In the genomic region with DNA sequence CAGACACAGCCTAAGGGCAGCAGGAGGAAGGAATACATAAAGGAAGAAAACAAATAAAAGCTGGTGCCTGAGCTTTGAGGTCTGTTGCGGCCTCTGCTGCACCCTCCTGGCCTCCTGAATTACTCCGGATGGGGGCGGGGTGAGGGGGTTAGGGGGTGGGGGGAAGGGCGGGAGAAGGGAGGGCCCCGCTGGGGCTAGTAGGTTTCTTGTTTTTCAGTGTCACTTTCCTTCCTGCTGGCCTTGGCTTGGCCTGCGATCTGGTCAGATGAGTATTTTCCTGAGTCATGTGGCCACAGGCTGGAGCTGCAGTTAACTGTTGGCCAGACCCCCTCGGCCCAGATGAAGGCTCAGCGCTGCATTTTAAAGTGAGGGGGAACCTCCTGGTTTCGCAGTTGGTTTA, we compare ENCODE assay signal across 8 mouse cellular contexts. TPM values are rescaled to one million over a fixed set of nuclear protein-coding genes. Genes with fewer than 3 reads are reported as not detected.
DNase-seq lines count a peak whose midpoint lies in the region; ATAC-seq lines count a peak whose summit lies in the region.

No protein-coding gene starts in this region.

- ATAC-seq in embryonic facial prominence, embryonic 11.5 days (replicated peaks; ENCODE audit: insufficient number of reproducible peaks, low FRiP score, low TSS enrichment, low read depth), result peak; percentile 44; the same call in 1 of the 2 replicates
- peak; percentile 47; the same call in 1 of the 2 replicates for ATAC-seq in heart, embryonic 11.5 days (replicated peaks; ENCODE audit: insufficient number of reproducible peaks, low FRiP score, low TSS enrichment)

- H3K4me3 ChIP-seq in embryonic facial prominence, embryonic 11.5 days (ENCODE audit: low read depth, low read length), result no peak overlapping the region
- H3K4me3 ChIP-seq in heart, embryonic 11.5 days (ENCODE audit: low read depth, low read length), result peak overlapping the region; percentile 15

- H3K4me1 ChIP-seq in embryonic facial prominence, embryonic 11.5 days (ENCODE audit: control insufficient read depth, insufficient read depth, low read length), result no peaks in the 10 kb centered on the region; the same call in 1 of the 2 replicates
- H3K4me1 ChIP-seq in heart, embryonic 11.5 days (ENCODE audit: control insufficient read depth, insufficient read depth, low read length), result peaks cover 23% of the 10 kb centered on the region

- no peaks in the 10 kb centered on the region for H3K9me3 ChIP-seq in embryonic facial prominence, embryonic 11.5 days (replicated peaks; ENCODE audit: control insufficient read depth, low read length)
- no peaks in the 10 kb centered on the region for H3K9me3 ChIP-seq in heart, embryonic 11.5 days (replicated peaks; ENCODE audit: control insufficient read depth, low read length)

- DNase-seq in urinary bladder, postnatal 14 days (ENCODE audit: low spot score), result peak; percentile 53
- DNase-seq in urinary bladder, adult 2 months (ENCODE audit: low spot score), result no peak
- peak; percentile 67 for DNase-seq in embryonic facial prominence, embryonic 11.5 days (ENCODE audit: low spot score)
- DNase-seq in kidney, adult 8-10 months, result peak; percentile 25 to 37
- DNase-seq in lung, postnatal 10 days, result peak; percentile 63
- peak; percentile 55 for DNase-seq in retina, postnatal 1 day
- no peak for DNase-seq in urinary bladder, postnatal 10 days (ENCODE audit: low spot score)

- H3K27me3 ChIP-seq in embryonic facial prominence, embryonic 11.5 days (ENCODE audit: control insufficient read depth, insufficient read depth, low read length), result no peaks in the 10 kb centered on the region
- no peaks in the 10 kb centered on the region for H3K27me3 ChIP-seq in heart, embryonic 11.5 days (ENCODE audit: control insufficient read depth, insufficient read depth, low read length)

- no peaks in the 10 kb centered on the region for H3K36me3 ChIP-seq in embryonic facial prominence, embryonic 11.5 days (replicated peaks; ENCODE audit: control insufficient read depth, insufficient read depth, low read depth, low read length)
- H3K36me3 ChIP-seq in heart, embryonic 11.5 days (ENCODE audit: control insufficient read depth, insufficient read depth, low read length), result no peaks in the 10 kb centered on the region

- peak overlapping the region; percentile 39 for H3K9ac ChIP-seq in embryonic facial prominence, embryonic 11.5 days (replicated peaks; ENCODE audit: low read length)
- H3K9ac ChIP-seq in heart, embryonic 11.5 days (ENCODE audit: low read depth, low read length), result peak overlapping the region; percentile 54

- H3K27ac ChIP-seq in embryonic facial prominence, embryonic 11.5 days (replicated peaks; ENCODE audit: low read depth, low read length), result peak overlapping the region; percentile 28; the same call in 1 of the 2 replicates
- peak overlapping the region; percentile 73 for H3K27ac ChIP-seq in heart, embryonic 11.5 days (ENCODE audit: low read depth, low read length)

- peak overlapping the region; percentile 44 for H3K4me2 ChIP-seq in embryonic facial prominence, embryonic 11.5 days (ENCODE audit: low read depth, low read length)
- H3K4me2 ChIP-seq in heart, embryonic 11.5 days, result peak overlapping the region; percentile 60

- 1% methylated on average over 9 of the region's 9 CpGs for WGBS in embryonic facial prominence, embryonic 11.5 days
- WGBS in heart, embryonic 11.5 days (ENCODE audit: insufficient replicate concordance), result 1% methylated on average over 9 of the region's 9 CpGs

RNA-seq across cellular contexts. Expression of gene Mgst2, which starts 7.5 kb away (rescaled TPM):
- 16.9 and 32.1 TPM in 2 replicates for polyA plus RNA-seq in urinary bladder, adult 2 months (2012; rRNA removed)
- polyA plus RNA-seq in embryonic facial prominence, embryonic 11.5 days (2014; fragmentation: Nextera tagmentation; extraction: Ambion mirVana), result 0.81 and 0.90 TPM in 2 replicates
- 1.6 and 2.9 TPM in 2 replicates for polyA plus RNA-seq in heart, embryonic 11.5 days (2014; fragmentation: Nextera tagmentation; extraction: Ambion mirVana)

Comparison
In these comparisons a context has a peak if more than half of its experiments do, and no peak if none do; other contexts are left out.
1. DNase-seq: peak in urinary bladder, postnatal 14 days (single experiment), embryonic facial prominence, embryonic 11.5 days (single experiment), kidney, adult 8-10 months (2 of 2), lung, postnatal 10 days (single experiment) and retina, postnatal 1 day (single experiment); none in urinary bladder, adult 2 months (single experiment) and urinary bladder, postnatal 10 days (single experiment).